Mouse (Mus musculus) ES-E14 (cell line): ENCODE measurements around the gene Exoc4. TPM values are rescaled to one million over a fixed set of nuclear protein-coding genes. Genes with fewer than 3 reads are reported as not detected.

Experiments
- DNase-seq: peaks from one replicate; pipeline ENCODE4 v3.0.0-alpha.2; 2013; ENCODE audit warnings: low read depth, low spot score
- H3K27ac ChIP-seq: 2 replicates; pipeline ENCODE4 v1.5.1; 2012; ENCODE audit warnings: low read depth, mild to moderate bottlenecking, low read length, moderate library complexity, mixed read lengths; ENCODE audit not compliant: poor library complexity, insufficient read depth, severe bottlenecking
- H3K36me3 ChIP-seq: 2 replicates; pipeline ENCODE4 v1.6.1; 2012; ENCODE audit warnings: mild to moderate bottlenecking, low read length, moderate library complexity, mixed read lengths; ENCODE audit not compliant: control insufficient read depth, poor library complexity, insufficient read depth, severe bottlenecking
- H3K4me1 ChIP-seq, 2 experiments: fragments of 150-350 bp in 1 of 2; sonication (generic) in 1 of 2; 2 replicates each; pipeline ENCODE4 v1.6.1; 2012; ENCODE audit warnings: low read length in 2 of 2, mild to moderate bottlenecking in 1 of 2, mixed read lengths in 1 of 2; ENCODE audit not compliant: control insufficient read depth in 2 of 2, insufficient read depth in 2 of 2, poor library complexity in 1 of 2
- H3K4me3 ChIP-seq, 2 experiments: fragments of 150-350 bp in 1 of 2; sonication (generic) in 1 of 2; 2 replicates each; pipeline ENCODE4 v1.5.1; 2012; ENCODE audit warnings: low read length in 2 of 2, low read depth in 1 of 2, mild to moderate bottlenecking in 1 of 2, mixed read lengths in 1 of 2; ENCODE audit not compliant: insufficient read depth in 1 of 2, poor library complexity in 1 of 2, severe bottlenecking in 1 of 2
- H3K9ac ChIP-seq: 2 replicates; pipeline ENCODE4 v1.6.1; 2012; ENCODE audit warnings: low read depth, mild to moderate bottlenecking, low read length, mixed read lengths; ENCODE audit not compliant: poor library complexity, insufficient read depth, severe bottlenecking
- H3K9me3 ChIP-seq: fragments of 150-350 bp; sonication (generic); 2 replicates; pipeline ENCODE4 v1.6.1; 2012; ENCODE audit warnings: low read depth, mild to moderate bottlenecking, low read length; ENCODE audit not compliant: control insufficient read depth, insufficient read depth
- CHD2 ChIP-seq: IDR thresholded peaks from 2 replicates; pipeline ENCODE4 v1.6.1; 2014; ENCODE audit warnings: mild to moderate bottlenecking, low read depth, low read length, inconsistent platforms
- HCFC1 ChIP-seq: IDR thresholded peaks from 2 replicates; pipeline ENCODE4 v1.6.1; 2012; ENCODE audit warnings: low read length, inconsistent platforms, borderline replicate concordance; ENCODE audit not compliant: insufficient read depth
- MAFK ChIP-seq: IDR thresholded peaks from 2 replicates; pipeline ENCODE4 v1.6.1; 2014; ENCODE audit warnings: mild to moderate bottlenecking, low read depth, low read length, inconsistent platforms; ENCODE audit not compliant: insufficient read depth
- ZC3H11A ChIP-seq: IDR thresholded peaks from 2 replicates; pipeline ENCODE4 v1.6.1; 2012; ENCODE audit warnings: low read depth, mild to moderate bottlenecking, inconsistent platforms, low read length, borderline replicate concordance
- ZNF384 ChIP-seq: IDR thresholded peaks from 2 replicates; pipeline ENCODE4 v1.6.1; 2012; ENCODE audit warnings: low read depth, low read length, inconsistent platforms
- in situ Hi-C, 2 experiments: fragments of 600-800 bp; cut with MboI; formaldehyde crosslinking; loops; one replicate each; pipeline ENCODE4 v1.15.1; 2025; ENCODE audit warnings: low sequenced_read_pairs in 2 of 2, inconsistent platforms in 1 of 2; ENCODE audit not compliant: unreplicated experiment in 2 of 2
- total RNA-seq: library from RNA; depleted of rRNA; stranded (reverse); fragments of 300-350 nt; gene quantifications from 2 replicates; pipeline ENCODE4 v1.2.3, GENCODE M21; 2012

Exoc4 gene
- total RNA-seq, 1 experiment, result 99.3 TPM

GRCm38 (mm10) chr6:33241250-33241649 is 7.6 kb upstream of the Exoc4 start:
- in situ Hi-C loops, result no loop called here
- no peak for TF ChIP-seq CHD2
- no peak for TF ChIP-seq MAFK
- no peak for TF ChIP-seq HCFC1
- TF ChIP-seq ZNF384, result no peak
- TF ChIP-seq ZC3H11A, result no peak
- no peak overlapping the region for H3K27ac ChIP-seq
- no peak overlapping the region for H3K4me3 ChIP-seq
- H3K4me1 ChIP-seq, result no peaks in the 10 kb centered on the region
- DNase-seq, result no peak
- H3K36me3 ChIP-seq, result no peaks in the 10 kb centered on the region
- no peaks in the 10 kb centered on the region for H3K9me3 ChIP-seq
- no peak overlapping the region for H3K9ac ChIP-seq

- DNase-seq, result no peak
- peaks cover 0 to 5% of the 10 kb centered on the region in 2 experiments; a peak in 1 of 4 replicates for H3K4me1 ChIP-seq
- no peaks in the 10 kb centered on the region for H3K36me3 ChIP-seq
- no peak overlapping the region for H3K4me3 ChIP-seq
- H3K9me3 ChIP-seq, result no peaks in the 10 kb centered on the region
- no peak overlapping the region for H3K9ac ChIP-seq
- in situ Hi-C loops, result no loop called here
- TF ChIP-seq HCFC1 (no peak), CHD2 (no peak), ZNF384 (no peak), MAFK (no peak)
- no peak overlapping the region for H3K27ac ChIP-seq
Observed at GRCm38 (mm10) chr6:33244546-33244945, 4.3 kb upstream of the Exoc4 start.

- no peak overlapping the region; the same call in 1 of the 2 replicates for H3K9ac ChIP-seq
- no peaks in the 10 kb centered on the region for H3K9me3 ChIP-seq
- in situ Hi-C loops, result no loop called here
- H3K27ac ChIP-seq, result no peak overlapping the region
- H3K4me3 ChIP-seq, result peak overlapping the region; percentile 34 to 52; a peak in 3 of 4 replicates
- no peak for TF ChIP-seq CHD2
- peaks cover 2 to 7% of the 10 kb centered on the region in 2 experiments; a peak in 2 of 4 replicates for H3K4me1 ChIP-seq
- DNase-seq, result no peak
- no peaks in the 10 kb centered on the region for H3K36me3 ChIP-seq
Observed at GRCm38 (mm10) chr6:33247146-33247545, 1.7 kb upstream of the Exoc4 start.

- no peak for TF ChIP-seq CHD2
- no peak for TF ChIP-seq ZC3H11A
- no peak for TF ChIP-seq ZNF384
- no peak for TF ChIP-seq HCFC1
- TF ChIP-seq MAFK, result no peak
- no peak for DNase-seq
- in situ Hi-C loops, result no loop called here
- H3K9ac ChIP-seq, result peak overlapping the region; percentile 62; the same call in 1 of the 2 replicates
- peaks cover 2 to 7% of the 10 kb centered on the region in 2 experiments; a peak in 2 of 4 replicates for H3K4me1 ChIP-seq
- peak overlapping the region; percentile 34 to 52; a peak in 3 of 4 replicates for H3K4me3 ChIP-seq
- H3K9me3 ChIP-seq, result no peaks in the 10 kb centered on the region
- H3K27ac ChIP-seq, result no peak overlapping the region; the same call in 1 of the 2 replicates
- no peaks in the 10 kb centered on the region for H3K36me3 ChIP-seq
Observed at GRCm38 (mm10) chr6:33247576-33248355, 1.1 kb upstream of the Exoc4 start.
